Mouse (Mus musculus) urinary bladder, postnatal 10 days (tissue): ENCODE data around the gene Arhgap6.

Experiments
- DNase-seq: peaks from one replicate; pipeline ENCODE4 v3.0.0; 2022; ENCODE audit warnings: low spot score

The Arhgap6 gene

GRCm38 (mm10) chrX:169112662-169113061 is 317.8 kb downstream of the Arhgap6 start:
- no peak for DNase-seq

GRCm38 (mm10) chrX:169123115-169123772 is 328.3 kb downstream of the Arhgap6 start:
- DNase-seq: no peak

- no peak for DNase-seq
These were observed 328.9 kb downstream of the Arhgap6 start for GRCm38 (mm10) chrX:169123773-169124151.

GRCm38 (mm10) chrX:169139758-169140157 is 344.9 kb downstream of the Arhgap6 start:
- DNase-seq: no peak

GRCm38 (mm10) chrX:169140467-169140866 is 345.6 kb downstream of the Arhgap6 start:
- no peak for DNase-seq

- DNase-seq: no peak
These were observed 358.9 kb downstream of the Arhgap6 start for GRCm38 (mm10) chrX:169153805-169154204.

- DNase-seq: no peak
These were observed 363.5 kb downstream of the Arhgap6 start for GRCm38 (mm10) chrX:169158385-169158784.

- DNase-seq: no peak
These were observed 376.1 kb downstream of the Arhgap6 start for GRCm38 (mm10) chrX:169170981-169171380.

- no peak for DNase-seq
These were observed 378.9 kb downstream of the Arhgap6 start for GRCm38 (mm10) chrX:169173796-169174195.

- DNase-seq: no peak
These were observed 383.7 kb downstream of the Arhgap6 start for GRCm38 (mm10) chrX:169178634-169179033.

GRCm38 (mm10) chrX:169187100-169187499 is 392.2 kb downstream of the Arhgap6 start, which contains the start of gene Amelx:
Gene Amelx, minus strand, starts transcription at chrX:169187200.
- no peak for DNase-seq

- no peak for DNase-seq
These were observed 415.1 kb downstream of the Arhgap6 start for GRCm38 (mm10) chrX:169210019-169210418.

GRCm38 (mm10) chrX:169220064-169220463 is 425.2 kb downstream of the Arhgap6 start:
- DNase-seq: no peak

- DNase-seq: no peak
These were observed 427.6 kb downstream of the Arhgap6 start for GRCm38 (mm10) chrX:169222357-169223062.

- DNase-seq: no peak
These were observed 461.0 kb downstream of the Arhgap6 start for GRCm38 (mm10) chrX:169255915-169256314.

- no peak for DNase-seq
These were observed 461.8 kb downstream of the Arhgap6 start for GRCm38 (mm10) chrX:169256741-169257140.

GRCm38 (mm10) chrX:169261034-169261433 is 466.1 kb downstream of the Arhgap6 start:
- no peak for DNase-seq

- no peak for DNase-seq
These were observed 467.3 kb downstream of the Arhgap6 start for GRCm38 (mm10) chrX:169262212-169262611.

- no peak for DNase-seq
These were observed 468.7 kb downstream of the Arhgap6 start for GRCm38 (mm10) chrX:169263433-169264172.

GRCm38 (mm10) chrX:169299579-169299978 is 504.7 kb downstream of the Arhgap6 start:
- DNase-seq: no peak

- no peak for DNase-seq
These were observed 507.6 kb downstream of the Arhgap6 start for GRCm38 (mm10) chrX:169302271-169303045.

GRCm38 (mm10) chrX:169303945-169304344 is 509.0 kb downstream of the Arhgap6 start:
- no peak for DNase-seq
